Mouse (Mus musculus) cerebellum, adult 2 months (tissue): ENCODE measurements around the gene Rrh.

Experiments used
- CTCF ChIP-seq: fragments of 200-500 bp; IDR thresholded peaks from 2 replicates; pipeline ENCODE4 v1.5.1; 2011; ENCODE audit warnings: low read depth, mild to moderate bottlenecking, control low read depth, low read length, moderate library complexity, borderline replicate concordance; ENCODE audit not compliant: insufficient read depth
- POLR2A ChIP-seq: fragments of 200-500 bp; IDR thresholded peaks from 2 replicates; pipeline ENCODE4 v1.6.1; 2011; ENCODE audit warnings: low read length, control low read depth, borderline replicate concordance; ENCODE audit not compliant: insufficient read depth

GRCm38 (mm10) chr3:129766106-129766505 lies 56.3 kb downstream of the Rrh start:
- TF ChIP-seq CTCF: no peak
- TF ChIP-seq POLR2A: no peak
